Mouse (Mus musculus) retina, postnatal 7 days (tissue): ENCODE results near the gene Speg.

ENCODE experiments used
- DNase-seq: peaks from one replicate; pipeline ENCODE4 v3.0.0-alpha.2; 2012; ENCODE audit warnings: low read depth, low spot score

Speg gene

DNA sequence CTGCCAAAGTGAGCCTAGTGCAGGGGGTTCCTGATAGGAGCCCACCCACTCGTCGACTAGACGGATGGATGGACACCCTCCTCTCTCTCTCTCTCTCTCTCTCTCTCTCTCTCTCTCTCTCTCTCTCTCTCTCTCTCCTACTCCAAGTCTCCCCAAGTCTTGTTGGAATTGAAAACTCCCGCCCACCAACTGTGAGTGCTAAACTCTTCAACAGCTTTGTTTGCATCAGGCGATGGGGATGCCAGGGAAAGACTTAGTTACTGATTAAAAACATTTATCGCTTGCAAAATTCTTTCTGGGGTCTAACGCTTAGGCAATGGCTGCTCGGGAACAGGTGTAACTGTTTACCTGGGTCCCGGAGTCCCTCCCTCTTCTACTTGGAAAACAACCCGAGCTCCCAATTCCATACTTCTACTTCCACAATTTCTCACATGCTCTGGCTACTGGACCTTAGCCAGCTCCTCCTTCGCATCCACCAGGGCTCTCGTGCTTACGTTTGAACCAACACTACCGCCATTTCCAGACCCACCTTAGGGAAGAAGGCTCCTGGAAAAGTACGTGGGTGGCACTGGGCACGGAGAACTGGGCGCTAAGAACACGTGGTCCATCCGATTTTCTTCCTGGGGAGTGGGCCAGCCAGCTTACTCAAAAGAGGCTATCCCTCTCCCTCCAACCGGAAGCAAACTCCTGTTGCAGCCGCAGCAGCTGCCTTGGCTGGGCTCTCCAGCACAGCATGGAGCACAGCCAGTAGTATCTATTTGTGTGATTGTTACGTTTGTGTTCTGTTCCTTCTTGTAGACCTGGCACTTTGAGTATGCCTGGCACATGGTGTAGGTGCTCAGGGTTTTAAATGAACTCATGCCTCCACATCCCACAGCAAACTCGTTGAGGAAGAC is 83.9 kb downstream of the Speg start:
- DNase-seq = no peak

DNA sequence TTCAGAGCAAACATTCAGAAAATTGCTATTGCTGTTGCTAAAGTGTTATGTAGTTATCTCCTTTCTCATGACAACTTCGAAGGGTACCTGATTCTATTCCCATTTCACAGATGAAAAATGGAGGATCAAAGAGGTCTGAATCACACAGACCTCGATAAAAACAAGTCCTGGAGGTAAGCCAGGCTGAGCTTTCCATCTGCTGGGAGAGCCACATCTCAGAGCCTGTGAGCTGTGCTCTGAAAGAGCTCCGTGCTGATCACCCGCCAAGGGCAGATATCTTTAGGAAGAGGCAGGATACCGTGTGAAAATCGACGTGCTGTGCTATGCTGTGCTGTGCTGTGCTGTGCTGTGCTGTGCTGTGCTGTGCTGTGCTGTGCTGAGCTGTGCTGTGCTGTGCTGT is 85.2 kb downstream of the Speg start:
- no peak for DNase-seq

DNA sequence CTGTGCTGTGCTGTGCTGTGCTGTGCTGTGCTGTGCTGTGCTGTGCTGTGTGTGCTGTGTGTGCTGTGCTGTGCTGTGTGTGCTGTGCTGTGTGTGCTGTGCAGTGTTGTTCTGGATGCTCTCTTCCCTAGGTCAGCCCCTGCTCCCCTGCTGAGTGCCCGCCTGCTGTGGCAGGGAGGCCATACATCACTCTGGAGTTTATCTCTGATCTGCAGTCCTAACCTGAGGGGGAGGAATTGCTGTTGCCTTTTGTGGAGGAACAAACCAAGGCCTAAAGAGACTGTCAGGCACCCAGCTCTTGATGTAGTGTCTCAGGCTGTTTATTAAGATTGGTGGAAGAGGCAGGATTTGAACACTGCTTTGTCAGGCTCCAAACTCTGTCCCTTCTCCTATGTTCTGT is 87.5 kb downstream of the Speg start:
- DNase-seq = no peak

DNA sequence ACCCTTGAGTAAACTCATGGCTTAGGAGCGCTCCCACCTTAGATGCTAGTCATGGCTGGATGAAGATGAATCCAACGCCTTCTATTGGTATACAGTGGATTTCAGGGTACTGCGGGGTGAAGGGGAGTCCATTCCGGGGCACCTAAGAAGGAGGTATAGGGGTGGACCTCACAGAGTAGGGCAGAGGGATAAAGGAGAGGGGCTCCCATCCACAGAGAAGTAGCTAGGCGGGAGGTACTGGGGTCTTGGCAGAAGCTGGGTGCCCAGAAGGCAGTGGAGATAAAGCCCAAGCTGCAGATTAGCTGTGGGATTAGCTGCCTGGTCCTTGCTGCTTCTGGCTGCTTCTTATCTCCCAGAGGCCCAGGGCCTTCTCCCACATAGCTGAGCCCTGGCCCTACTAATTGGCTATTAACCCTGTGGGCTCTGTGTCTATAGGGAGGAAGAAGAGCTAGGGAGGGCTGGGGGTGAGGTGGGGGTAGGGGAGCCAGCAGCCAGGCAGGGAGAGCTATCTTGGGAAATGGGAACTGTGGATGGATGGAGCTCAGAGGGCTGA is 88.6 kb downstream of the Speg start:
- peak; percentile 76 for DNase-seq

DNA sequence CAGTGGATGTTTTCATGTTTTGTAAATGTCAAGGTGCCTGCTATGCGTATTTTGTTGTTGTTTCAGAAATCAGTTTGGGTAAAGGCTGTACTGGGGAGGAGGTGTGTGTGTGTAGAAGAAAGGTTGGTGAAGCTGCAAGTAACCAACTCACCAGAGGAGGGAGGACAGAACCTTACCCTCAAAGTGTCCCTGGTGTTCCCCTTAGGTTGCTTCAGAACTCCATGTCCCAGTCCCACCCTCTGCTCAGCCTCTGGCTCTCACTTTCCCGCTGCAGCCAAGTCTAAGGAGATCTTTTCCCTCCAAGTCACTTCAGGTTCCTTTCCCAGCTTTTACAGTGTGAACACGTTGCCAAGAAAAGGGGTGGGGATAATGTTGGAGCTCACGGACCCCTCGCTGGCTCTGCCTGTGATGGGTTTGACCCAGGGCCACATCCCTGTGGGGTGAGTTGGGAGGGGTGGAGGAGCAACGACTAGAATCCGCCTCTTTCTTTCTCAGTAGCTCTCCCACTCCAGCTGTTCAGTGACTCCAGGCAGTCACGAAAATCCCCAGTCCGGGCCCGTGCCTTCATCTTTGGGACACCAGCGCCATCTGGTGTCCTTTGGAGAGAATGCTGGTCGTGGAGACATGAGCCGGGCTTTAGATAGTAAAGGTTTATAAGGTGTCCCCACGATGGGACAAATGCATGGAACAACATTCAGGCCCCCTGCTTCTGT is 92.3 kb downstream of the Speg start:
- peak; percentile 87 for DNase-seq

DNA sequence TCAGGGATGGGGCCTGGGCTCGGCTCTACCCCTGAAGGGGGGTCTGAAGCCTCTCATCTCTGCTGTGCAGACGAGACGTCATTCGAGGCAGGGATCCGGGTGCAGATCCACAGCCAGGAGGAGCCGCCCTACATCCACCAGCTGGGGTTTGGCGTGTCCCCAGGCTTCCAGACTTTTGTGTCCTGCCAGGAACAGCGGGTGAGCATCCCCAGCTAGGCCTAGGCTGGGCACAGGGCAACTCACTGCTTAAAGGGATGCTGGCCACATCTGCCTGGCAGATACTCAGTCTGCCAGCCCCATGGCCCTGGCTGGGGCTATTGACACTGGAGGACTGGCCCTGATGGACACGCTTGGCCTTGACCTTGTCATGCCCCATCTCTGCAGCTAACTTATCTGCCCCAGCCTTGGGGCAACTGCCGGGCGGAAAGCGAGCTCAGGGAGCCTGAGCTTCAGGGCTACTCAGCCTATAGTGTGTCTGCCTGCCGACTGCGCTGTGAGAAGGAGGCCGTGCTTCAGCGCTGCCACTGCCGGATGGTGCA is 94.3 kb downstream of the Speg start:
- no peak for DNase-seq

DNA sequence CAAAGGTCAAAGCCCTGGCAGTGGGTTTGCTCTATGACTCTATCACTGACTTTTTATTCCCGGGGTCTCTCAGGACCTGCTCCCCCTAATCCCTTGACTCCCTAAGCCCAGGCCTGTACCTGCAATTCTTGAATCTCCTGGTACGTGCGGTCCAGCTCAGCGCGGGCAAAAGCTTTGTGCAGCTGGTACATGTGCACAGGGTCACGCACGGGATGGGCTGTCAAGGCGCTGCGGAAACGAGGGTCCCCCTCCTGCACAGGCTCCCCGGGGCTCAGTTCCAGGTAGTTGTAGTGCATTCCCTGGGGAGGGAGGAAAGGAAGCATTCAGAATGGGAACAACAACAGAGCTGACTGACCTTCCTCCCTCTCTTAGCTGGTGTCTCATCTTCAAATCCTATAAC is 101.3 kb downstream of the Speg start:
- DNase-seq = no peak

DNA sequence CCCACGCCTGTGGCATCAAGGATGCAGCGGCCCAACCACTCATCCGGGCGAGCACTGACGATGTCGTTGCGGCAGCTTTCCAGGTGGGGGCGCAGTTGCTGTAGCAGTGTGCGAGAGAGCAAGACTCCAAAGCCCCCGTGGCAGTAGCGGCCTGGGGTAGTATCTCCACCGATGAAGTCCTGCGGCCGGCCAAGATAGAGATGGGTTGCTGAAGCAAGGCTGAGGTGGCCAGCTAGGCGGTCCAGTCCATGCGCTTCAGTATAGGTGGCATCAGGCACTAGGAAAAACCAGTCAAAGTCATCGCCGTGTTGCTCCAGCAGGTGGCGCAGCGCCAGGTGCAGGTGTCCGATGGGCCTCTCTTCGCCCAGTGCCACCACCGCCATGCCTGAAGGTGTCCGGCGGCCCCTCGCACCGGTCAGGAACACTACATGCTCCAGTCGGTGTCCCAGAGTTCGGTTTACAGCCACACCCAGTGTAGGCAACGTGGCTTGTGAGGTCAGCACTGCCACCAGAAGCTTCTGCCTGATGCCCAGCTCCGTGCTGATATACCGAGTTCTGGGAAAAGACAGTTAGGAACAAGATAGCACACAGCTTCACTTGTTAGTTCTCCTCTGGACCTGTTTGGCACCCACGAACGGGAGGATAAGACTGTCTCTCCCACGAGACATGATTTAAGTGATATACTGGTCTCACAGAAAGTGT is 102.3 kb downstream of the Speg start:
- DNase-seq = peak; percentile 76

DNA sequence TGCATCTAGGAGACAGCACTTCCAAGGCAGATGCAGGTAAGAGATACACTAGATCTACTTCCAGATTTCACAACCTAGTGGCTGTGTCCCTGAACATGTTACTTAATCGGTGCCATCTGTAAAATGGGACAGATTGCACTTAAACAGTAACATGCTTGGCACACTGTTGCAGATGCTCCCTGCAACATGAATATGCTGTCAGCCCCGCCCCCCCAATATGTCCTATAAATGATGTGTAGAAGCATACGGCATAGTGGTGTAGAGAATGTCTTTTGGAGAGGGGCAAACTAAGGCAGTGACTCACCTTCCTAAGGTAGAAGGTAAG is 102.8 kb downstream of the Speg start:
- DNase-seq = no peak

DNA sequence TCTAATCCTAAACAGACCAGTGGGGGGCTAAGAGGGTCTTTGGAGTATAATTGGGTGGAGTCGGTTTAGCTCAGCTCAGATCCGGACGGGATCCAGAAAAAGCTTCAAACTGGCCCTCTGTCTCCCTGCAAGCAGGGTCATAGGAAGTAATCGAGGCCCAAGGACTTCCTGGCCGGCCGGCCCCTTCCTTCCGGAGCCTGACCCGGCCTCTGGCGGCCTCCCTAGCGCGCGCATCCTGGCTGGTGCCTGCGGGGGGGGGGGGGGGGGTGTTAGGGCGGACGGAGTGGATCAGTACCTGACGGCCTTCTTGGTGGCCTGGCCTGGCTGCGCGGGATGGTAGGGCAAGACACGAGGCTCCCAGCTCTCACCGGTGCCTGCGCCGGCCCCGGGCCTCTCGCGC is 103.4 kb downstream of the Speg start:
- no peak for DNase-seq

DNA sequence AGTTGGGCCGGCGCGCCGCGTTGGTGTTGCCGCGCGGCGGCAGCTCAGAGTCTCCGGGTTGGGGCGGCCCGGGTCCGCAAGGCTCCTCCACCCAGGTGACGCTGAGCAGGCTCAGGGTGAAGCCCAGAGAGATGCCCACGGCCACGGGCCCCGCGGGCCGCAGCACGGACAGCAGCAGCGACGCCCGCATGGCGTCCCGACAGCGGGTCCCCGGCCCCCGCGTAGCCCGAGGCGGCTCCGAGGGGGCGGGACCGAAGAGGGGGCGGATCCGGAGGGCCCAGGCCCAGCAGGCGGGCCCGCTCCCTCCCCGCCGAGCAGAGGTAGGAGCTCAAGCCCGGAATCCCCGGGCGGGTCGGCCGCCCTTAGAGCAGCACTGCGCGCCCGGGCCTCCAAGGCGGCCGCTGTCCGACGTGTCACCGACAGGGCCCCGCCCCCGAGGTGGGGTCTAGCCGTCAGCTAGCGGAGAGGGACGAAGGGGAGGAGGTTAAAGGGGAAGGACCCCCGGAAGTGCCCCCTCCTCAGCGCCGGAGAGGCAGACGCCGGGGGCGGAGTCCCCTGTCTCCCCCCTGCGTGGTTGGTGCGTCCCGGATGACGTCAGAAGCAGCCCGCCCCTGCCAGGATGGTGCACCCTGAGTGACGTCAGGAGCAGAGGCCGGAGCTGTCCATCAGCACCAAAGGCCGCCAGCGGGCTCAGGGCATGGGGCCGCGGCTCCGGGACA is 104.0 kb downstream of the Speg start, which contains the start of the genes Chpf and Tmem198:
TSS of gene Chpf (minus strand) at position 392 of the 719 bp plus-strand sequence.
TSS of gene Tmem198 (plus strand) at position 617 of the 719 bp plus-strand sequence.
- peak; percentile 95 for DNase-seq

DNA sequence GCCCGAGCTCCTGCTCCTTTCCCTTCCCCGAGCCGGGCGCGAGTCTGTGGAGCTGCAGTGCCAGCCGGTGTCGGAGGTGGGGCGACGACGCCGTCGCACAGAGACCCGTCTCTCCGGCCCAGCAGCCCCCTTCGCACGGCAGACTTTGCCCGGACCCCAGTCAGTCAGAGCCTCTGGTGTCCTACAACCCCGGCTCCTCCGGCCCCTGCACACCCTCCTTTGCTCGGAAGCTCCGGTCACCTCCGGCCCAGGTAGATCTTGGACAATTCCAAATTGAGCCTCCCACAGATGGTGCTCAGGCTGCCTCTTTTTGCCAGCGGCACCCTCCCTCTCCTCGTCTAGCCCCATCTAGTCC is 104.5 kb downstream of the Speg start:
- no peak for DNase-seq

DNA sequence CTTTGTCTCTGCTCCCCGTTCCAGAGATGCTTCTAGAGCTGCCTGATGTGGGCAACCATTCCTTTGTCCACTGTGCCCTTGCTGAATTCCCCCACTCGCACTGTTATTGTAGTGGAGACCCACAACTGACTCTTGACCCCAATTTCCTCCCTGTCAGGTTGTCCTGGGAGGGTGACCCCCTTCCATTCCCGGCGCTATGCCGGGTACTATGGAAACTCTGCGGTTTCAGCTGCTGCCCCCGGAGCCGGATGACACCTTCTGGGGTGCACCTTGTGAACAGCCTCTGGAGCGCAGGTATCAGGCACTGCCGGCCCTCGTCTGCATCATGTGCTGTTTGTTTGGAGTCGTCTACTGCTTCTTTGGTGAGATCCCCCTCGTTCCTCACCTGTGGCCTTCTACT is 104.9 kb downstream of the Speg start:
- no peak for DNase-seq

DNA sequence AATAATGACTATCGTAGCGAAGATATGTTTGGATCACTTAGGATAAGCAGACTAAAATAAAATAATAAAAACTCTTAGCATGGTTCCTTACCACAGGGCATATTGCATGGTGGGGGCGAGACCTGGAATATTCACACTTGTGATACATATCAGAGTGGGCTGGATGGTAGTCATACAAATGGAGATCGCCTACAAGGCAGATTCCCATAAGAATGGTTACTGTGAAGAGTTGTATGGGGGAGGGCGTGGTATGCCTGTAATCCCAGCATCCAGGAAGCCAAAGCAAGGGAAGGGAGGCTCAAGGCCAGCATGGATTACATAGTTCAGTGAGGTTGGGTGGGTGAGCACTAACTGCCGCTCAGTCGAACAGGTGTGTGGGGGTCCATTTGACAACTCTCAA is 105.6 kb downstream of the Speg start:
- DNase-seq = no peak
